Mouse (Mus musculus) layer of hippocampus, postnatal 25 days (tissue): Measurements from ENCODE around the gene Tsc22d1. TPM values are rescaled to one million over a fixed set of nuclear protein-coding genes. Genes with fewer than 3 reads are reported as not detected.

ENCODE experiments used
- DNase-seq, 2 experiments: peaks; one replicate each; pipeline ENCODE4 v3.0.0; 2022; ENCODE audit warnings: mixed read lengths in 2 of 2, low spot score in 1 of 2; ENCODE audit errors: extremely low spot score in 1 of 2
- total RNA-seq, 2 experiments: library from RNA; stranded (reverse); gene quantifications; 2 replicates each; pipeline ENCODE4 v1.2.3; 2021

Tsc22d1 gene
- total RNA-seq, 2 experiments from 2014 or later = 493 to 570 TPM

GRCm38 (mm10) chr14:76555263-76556030 is 140.7 kb downstream of the Tsc22d1 start:
- peak in 1 of 2 experiments; percentile 21 for DNase-seq

DNA sequence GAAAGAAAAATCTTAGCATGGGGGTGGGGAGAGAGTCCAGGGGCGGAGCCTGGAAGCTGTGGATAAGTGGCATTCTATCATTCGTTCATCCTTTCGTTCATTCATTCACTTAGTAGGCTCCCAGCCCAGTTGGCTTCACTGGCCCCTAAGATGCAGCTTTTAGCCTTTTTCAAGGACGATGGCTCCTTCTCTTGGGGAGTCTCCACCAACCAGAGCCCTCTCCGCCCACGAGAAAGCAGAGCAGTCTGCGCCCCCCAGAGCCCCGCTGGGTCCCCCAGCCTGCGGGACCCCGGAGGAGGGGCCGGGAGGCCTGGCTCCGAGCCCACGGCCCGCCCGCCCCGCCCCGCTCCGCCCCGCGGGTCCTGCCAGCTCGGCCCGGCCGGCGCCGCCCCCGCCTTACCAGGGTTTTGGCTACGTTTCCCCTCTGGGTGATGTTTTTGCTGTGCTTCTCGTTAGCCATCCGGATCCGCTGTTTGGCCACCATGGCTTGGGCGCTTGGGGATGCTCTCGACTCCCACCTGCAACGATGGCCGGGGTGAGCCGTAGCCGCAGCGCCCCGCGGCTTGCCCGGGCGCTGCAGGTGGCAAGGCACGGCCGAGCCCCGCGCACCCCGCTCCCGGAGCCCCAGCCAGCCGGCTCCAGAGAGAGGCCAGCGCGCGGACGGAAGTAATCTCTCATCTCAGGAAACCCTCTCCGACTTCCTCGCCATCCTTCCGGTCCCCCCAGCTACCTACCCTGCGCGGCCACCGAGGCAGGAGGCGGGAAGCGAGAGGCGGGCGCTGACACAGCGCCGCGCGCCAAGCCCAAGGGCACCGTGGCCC is 141.5 kb downstream of the Tsc22d1 start:
- DNase-seq = peak; percentile 54 to 56

DNA sequence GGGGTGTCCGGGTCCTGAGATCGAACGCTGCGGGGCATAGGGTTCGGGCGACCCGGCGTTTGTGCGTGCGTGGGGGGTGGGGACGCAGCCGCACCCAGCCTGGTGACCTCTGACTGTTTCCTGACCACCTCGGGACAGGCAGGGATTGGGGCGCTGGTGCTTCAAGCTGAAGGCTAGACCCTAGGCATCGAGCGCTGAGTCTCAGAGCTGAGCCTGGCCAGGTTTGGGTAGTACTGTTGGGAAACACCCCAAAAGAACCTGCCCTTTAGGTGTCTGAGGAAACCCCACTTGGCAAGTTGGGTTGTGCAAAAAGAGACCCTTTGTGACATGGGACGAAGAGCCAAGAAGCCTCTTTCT is 142.1 kb downstream of the Tsc22d1 start, which contains the start of gene Serp2:
Serp2 (minus strand) TSS at position 38 of the 357 bp plus-strand sequence.
- no peak for DNase-seq

Other genes with a start within 250 kb of the Tsc22d1 start
- 100 to 1,000 TPM; 150 to 152 TPM for gene Serp2, start 141.9 kb downstream of the Tsc22d1 start, total RNA-seq